Mouse (Mus musculus) layer of hippocampus, postnatal 25 days (tissue): Measurements from ENCODE around the gene Pnliprp2. TPM values are rescaled to one million over a fixed set of nuclear protein-coding genes. Genes with fewer than 3 reads are reported as not detected.

ENCODE experiments used
- DNase-seq, 2 experiments: peaks; one replicate each; pipeline ENCODE4 v3.0.0; 2022; ENCODE audit warnings: mixed read lengths in 2 of 2, low spot score in 1 of 2; ENCODE audit errors: extremely low spot score in 1 of 2
- total RNA-seq, 2 experiments: library from RNA; stranded (reverse); gene quantifications; 2 replicates each; pipeline ENCODE4 v1.2.3; 2021

Gene Pnliprp2
- not detected for total RNA-seq

DNA sequence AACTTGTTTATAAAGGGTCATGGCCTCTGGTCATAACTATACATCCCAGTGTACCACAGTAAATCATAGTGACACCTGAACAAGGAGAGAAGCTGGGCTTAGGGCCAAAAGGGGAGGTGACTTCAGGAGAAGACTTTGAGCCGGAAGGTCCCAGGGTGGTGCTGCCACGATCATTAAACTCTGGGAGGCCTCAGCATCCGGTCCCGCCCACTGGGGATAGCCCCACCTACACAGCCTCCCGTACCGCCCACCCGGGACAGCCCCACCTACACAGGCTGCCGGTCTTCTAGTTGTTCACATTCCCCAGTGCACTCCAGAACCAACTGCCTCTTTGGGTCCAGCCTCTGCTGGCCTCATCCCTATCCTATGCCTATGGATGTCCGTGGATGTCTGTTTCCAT, at the start of gene Pnliprp2:
Gene Pnliprp2 (plus strand): TSS at position 297 of the 400 bp plus-strand sequence.
- DNase-seq = no peak

DNA sequence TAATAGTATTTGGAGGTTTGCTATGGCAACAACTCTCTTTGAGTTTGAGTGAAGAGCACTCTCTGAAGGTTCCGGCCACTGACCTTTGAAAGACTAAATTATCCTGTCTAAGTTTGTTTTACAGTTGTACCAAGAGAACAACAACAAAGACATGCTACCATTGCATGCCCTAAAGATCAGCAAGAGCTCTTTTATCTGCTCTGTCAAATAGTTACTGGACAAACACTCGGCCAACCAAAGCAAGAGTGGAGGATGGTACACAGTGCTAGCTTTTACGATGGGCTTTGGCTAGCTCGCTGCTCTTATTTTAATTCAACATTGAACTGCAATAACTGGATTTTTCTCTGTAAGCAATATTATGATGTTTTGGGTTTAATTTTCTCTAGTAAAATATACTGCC, 41.6 kb upstream of the Pnliprp2 start:
- DNase-seq = no peak

DNA sequence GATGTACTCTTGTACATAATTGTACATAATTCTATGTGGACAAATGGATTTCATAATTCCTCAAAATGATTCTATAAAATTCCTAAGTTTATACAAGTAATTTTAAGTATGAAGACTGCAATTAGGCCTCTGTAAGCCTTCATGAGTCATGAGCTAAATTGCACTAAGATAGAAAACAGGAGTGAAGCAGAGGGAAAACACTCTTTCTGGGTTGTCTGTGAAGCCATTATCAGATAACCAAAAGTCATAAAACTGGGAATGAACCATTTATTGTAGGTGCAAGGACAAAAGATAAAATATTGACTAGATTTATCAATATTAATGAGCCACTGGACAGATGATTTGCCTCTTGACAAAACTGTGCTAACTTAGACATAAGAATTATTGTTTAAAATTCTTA, 39.1 kb upstream of the Pnliprp2 start:
- DNase-seq = no peak

GRCm38 (mm10) chr19:58726551-58726950, 33.0 kb upstream of the Pnliprp2 start:
- no peak for DNase-seq

DNA sequence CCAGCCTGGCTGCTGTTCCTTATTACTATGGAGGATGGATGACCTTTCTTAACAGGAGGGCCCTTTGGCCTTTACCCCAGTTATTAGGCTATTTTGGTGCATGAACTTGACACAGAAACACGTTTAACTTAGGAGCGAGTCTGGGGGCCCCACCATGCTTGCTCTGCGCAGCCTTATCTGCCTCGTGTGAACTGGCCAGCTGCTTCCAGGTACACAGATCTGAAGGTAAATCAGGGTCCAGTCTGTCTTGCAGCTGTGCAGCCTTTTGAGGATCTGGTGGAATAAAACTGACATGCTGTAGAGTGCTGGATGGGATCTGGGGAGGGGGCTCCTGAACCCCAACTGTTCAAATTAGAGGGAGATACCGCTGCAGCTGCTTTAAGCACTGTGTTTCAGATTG, 31.8 kb upstream of the Pnliprp2 start:
- DNase-seq = no peak

DNA sequence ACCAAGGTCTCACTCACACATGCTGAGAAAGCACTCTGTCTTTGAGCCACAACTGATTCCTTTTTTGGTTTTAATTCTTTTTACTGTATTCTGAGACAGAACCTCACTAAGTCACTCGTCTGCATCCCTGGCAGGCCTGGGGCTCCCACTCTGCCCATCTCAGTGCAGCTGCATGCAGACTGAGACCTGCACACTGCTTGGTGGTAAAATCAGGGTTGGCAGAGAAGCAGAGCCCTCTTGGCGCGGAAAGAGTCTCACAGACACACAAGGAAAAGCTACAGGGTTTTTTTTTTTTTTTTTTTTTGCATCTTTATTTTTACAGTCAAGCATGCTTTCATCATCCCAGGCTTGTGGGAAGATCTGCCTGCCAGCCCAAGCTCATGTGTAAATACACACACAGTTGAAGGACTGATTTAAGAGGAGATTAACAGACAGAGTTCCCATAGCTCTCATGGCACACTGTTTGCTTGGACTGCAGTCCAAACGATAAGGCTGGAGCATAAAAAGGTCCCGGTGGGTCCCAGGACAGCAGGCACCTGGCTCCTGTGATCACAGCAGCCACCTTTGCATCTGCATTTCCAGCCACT, 31.0 kb upstream of the Pnliprp2 start, which contains the start of gene Pnliprp1:
Gene Pnliprp1 (plus strand): TSS at position 443 of the 587 bp plus-strand sequence.
- no peak for DNase-seq

GRCm38 (mm10) chr19:58733216-58733615, 26.3 kb upstream of the Pnliprp2 start:
- DNase-seq = no peak

- DNase-seq = no peak
Observed at GRCm38 (mm10) chr19:58738111-58738510, 21.4 kb upstream of the Pnliprp2 start.

GRCm38 (mm10) chr19:58741036-58741435, 18.5 kb upstream of the Pnliprp2 start:
- no peak for DNase-seq

- no peak for DNase-seq
Observed at GRCm38 (mm10) chr19:58742711-58743110, 16.8 kb upstream of the Pnliprp2 start.

GRCm38 (mm10) chr19:58743736-58744135, 15.8 kb upstream of the Pnliprp2 start:
- no peak for DNase-seq

DNA sequence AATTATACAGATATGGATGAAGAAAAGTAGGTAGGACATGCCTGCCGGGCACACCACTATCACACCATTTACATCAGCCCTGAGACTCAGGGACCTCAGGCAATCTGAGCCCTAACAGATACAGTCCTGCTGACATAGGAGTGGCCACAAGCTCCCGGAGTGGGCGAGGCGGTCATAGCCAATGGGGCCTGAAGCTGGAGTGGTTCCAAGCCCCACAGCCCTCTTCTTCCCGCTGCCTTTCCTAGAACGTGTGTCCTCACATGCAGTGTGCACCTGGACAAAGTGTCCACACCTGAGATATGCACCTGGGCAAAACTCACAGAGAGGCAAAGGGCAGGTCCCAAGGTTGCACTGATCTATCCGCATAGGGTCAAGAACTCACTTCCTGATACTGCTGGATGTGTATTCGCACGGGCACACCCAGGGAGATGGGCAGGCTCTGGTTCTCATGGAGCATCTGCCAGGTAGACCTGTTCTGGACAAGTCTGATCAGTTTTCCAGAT, 12.0 kb upstream of the Pnliprp2 start:
- DNase-seq = no peak

DNA sequence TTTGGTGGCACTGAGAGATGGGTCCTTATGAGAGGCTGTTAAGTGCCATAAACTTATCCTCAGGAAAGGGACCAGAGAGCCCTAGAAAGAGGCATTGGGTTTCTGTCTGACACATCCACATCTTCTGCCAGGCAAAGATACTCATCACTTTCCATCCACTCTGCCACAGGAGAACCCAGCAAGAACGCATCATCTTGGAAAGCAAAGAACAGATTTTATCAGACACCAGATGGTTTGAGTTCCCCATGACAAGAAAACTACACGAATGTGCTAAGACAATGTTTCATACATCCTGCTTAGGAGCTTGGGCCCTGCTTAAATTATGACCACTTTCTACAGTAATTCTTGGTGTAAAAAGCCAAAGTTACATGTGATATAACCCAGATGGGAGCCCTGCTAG, 8.7 kb upstream of the Pnliprp2 start:
- no peak for DNase-seq

GRCm38 (mm10) chr19:58751504-58751903, 8.0 kb upstream of the Pnliprp2 start:
- no peak for DNase-seq

DNA sequence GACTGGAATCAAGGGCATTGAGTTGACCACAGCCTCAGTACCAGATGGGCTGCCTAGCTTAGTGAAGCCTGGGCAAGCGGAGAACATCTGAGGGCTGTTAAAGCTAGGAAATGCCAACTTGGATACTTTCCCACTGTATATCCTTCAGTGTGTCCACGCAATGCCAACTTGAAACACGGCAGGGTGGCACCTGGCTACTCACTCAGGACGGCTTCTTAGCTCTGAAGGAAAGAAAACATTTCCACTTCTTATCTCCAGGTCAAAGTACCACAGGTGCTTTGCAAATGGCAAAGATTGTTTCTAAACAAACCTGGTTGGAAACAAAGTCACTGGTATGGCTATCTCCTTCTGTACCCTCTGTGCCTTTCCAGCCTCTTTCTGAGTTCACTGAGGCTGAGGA, 648 bp upstream of the Pnliprp2 start:
- no peak for DNase-seq

DNA sequence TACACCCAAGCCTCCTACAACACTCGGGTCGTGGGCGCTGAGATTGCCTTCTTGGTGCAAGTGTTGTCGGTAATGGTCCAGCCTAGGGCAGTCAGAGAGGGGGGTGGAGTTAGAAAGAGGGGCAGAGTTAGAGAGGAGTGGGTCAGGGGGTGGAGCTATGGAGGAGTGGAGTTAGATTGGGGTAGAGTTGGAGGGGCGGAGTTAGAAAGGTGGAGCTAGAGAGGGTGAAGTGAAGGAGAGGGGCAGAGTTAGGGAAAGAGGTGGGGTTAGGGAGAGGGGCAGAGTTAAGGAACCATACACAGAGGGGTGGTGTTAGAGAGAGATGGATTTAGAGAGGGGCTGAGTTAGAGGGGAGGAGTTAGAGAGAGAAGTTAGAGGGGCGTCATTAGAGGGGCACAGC, 2.8 kb downstream of the Pnliprp2 start:
- no peak for DNase-seq

DNA sequence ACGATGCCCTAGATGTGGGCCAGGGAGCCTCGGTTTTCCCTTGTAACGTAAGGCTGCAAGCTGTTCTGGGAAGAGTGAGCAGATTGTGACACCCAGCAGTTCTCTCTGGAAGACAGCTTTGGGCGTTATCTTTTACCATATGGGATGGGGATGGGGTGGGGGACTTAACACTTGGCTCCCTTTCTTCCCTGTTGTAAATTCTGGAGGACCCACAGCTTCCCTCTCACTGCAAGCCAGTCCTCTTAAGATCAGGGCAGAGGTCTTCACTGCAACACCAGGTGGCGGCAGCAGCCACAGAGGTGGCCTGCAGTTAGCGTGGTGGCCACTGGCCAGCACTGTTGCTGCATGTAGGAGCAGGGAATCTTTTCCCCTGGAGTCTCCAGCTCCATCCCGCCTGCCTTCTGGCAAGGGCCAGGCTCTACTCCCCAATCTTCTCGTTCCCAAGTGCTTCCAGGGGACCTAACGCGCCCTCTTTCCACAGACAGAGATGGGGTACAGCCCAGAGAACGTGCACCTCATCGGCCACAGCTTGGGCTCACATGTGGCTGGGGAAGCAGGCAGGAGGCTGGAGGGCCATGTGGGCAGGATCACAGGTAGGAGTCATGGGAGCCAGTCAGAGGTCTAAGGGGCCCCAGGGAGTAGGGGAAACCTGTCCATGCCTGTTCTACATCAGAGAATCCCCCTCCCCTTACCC, 3.5 kb downstream of the Pnliprp2 start:
- DNase-seq = peak; percentile 45 to 58

DNA sequence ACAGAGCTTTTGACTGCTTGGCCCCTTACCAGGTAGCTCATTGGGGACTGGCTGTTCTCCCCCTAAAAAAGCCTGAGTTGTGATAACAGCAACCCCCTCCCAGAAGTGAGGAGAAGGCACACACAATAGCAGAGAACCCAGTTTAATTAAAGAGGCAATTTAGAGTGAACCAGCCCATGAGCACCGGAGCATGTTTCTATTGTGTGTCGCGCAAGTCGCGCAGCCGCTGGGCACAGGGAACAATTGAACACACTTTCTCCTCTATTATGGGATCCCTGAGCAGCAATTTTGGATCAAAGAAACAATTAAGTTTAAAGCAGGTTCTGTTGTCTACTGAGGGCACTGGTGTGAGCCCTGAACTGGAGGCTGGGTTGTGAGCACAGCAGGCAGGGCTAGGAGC, 7.8 kb downstream of the Pnliprp2 start:
- DNase-seq = no peak

DNA sequence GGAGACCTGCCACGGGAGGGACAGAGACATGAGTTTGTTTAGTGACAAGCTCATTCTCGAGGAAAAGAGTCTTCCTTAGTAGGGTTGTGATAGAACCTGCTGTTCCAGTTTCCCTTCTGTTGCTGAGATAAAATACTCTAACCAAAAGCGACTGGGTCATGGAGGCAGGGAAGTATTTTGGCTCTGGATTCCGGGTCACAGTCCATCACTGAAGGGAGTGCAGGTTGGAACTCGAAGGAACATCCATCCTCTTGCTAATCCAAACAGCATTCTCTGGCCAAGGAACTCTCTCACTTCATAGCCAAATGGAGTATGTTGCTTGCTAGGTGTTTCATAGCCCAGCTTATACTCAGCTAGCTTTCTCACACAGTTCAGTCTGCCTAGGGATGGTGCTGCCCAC, 16.9 kb downstream of the Pnliprp2 start:
- DNase-seq = no peak

- DNase-seq = no peak
Observed at GRCm38 (mm10) chr19:58781566-58781965, 22.0 kb downstream of the Pnliprp2 start.

GRCm38 (mm10) chr19:58783938-58784337, 24.4 kb downstream of the Pnliprp2 start:
- no peak for DNase-seq

DNA sequence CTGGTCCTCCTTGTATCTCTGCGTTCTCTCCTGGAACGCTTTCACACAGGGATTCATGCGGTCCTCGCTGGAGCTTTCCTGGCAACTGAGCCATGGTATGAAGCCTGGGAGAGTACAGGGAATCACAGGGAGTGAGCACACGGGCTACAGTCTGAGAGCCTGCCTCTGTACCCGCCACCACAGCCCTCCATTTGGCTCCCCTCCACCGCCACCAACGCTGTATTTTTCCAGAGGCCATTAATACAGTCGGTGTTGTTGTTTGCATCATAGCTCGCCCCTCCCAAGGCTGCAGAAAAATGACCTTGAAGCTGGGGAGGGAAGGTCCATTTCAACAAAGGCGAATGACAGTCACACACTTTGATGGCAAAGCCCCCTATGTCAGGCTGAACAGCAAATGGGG, 29.7 kb downstream of the Pnliprp2 start:
- no peak for DNase-seq
